Mouse (Mus musculus): ENCODE measurements at regions not wholly inside any gene's neighbourhood (a gene's known extent, or its start where the extent isn't known, plus 50 kb on each side); places are given as distances from the start of the nearest gene placed in this dataset.

DNA sequence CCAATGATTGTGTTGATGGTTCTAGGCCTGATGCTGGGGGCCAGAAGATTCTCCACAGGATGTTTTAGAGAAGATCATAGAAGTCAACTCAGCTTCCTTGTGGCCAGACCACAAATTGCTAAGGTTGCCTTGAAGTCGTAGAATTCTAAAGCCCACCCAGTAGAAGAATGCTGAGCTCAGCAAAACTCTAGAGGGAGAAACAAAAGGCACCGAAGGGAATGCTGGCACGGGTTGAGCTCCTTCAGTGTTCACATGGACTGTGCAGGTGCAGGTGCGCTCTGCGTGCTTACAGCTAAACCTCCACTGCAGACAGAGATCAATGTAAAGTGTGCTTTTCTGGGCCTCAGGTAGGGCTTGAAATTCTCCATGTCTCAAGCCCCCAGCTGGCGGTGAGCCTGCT is 186.9 kb upstream of the Map3k1 start:
- no peak for TF ChIP-seq CTCF (IDR thresholded peaks at IDR 0.05; ENCODE audit: extremely low read depth, insufficient read length, insufficient replicate concordance, low read depth, low read length)
- TF ChIP-seq POLR2A (IDR thresholded peaks at IDR 0.05; ENCODE audit: low read depth, low read length), result no peak

Data from small intestine, adult 2 months (tissue).